ENCODE assay signal across 28 mouse cellular contexts in the genomic region with DNA sequence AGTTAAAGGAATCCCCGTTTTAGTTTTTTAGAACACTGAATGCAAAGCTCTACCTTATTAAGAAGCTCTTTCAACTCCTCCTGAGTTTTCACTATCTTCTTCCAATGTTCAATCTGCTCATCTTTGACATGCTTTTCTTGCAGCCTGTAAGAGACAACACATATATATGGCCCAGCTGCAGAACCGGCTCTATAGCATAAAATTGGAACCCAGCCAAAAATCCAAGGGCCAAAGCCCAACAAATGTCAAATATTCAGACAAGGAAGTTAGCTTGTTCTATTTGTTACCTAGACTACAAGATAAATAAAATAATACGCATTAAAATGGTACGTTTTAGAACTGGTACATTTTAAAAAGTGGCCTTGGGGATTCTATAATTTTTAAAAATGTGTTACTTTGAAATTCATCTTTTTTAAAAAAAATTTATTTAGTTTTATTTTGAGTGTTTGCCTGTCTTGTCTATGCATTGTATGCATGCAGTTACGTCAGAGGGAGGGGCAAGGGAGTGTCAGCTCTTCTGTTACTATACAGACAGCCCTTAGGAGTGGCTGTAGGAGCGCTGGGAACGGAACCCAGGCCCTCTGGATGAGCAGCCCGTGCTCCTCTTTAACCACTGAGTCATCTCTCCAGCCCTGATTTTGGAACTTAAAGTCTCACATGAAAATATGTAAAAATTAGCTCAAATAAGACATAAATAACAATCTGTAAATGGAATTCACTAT. TPM values are rescaled to one million over a fixed set of nuclear protein-coding genes. Genes with fewer than 3 reads are reported as not detected.
"Had no signal": no experiment of that assay in that cellular context is flagged by ENCODE, and none has a peak within 500 bp of the region (broad histone marks: within the 10 kb centered on the region; RNA-seq: fewer than 3 reads in every experiment).

No protein-coding gene starts in this region.

- DNase-seq: gastrocnemius, postnatal 14 days; gastrocnemius, postnatal 36 days; heart, adult 18-20 months; heart, postnatal 14 days; heart, postnatal 36 days; kidney, adult 11 months; kidney, adult 2 months; kidney, adult 9 months; kidney, postnatal 14 days; layer of hippocampus, adult 9-11 months; layer of hippocampus, postnatal 36 days; left cerebral cortex, postnatal 4 days had no signal

- H3K4me2 ChIP-seq: heart, embryonic 12.5 days; hindbrain, embryonic 12.5 days; hindbrain, embryonic 14.5 days; kidney, embryonic 15.5 days; limb, embryonic 12.5 days; limb, embryonic 15.5 days; liver, embryonic 12.5 days had no signal

- H3K9me3 ChIP-seq: heart, embryonic 10.5 days; heart, embryonic 12.5 days; hindbrain, embryonic 12.5 days; kidney, embryonic 15.5 days; limb, embryonic 12.5 days; limb, embryonic 15.5 days; liver, embryonic 12.5 days had no signal

- H3K4me1 ChIP-seq: heart, embryonic 10.5 days; heart, embryonic 12.5 days; hindbrain, embryonic 12.5 days; kidney, embryonic 15.5 days; limb, embryonic 12.5 days; limb, embryonic 15.5 days; liver, embryonic 12.5 days had no signal

- H3K4me3 ChIP-seq: heart, embryonic 10.5 days; heart, embryonic 12.5 days; hindbrain, embryonic 12.5 days; kidney, embryonic 15.5 days; limb, embryonic 12.5 days; limb, embryonic 15.5 days; liver, embryonic 12.5 days had no signal

- ATAC-seq: hindbrain, embryonic 16.5 days; inflammation-experienced regulatory T-cells, adult 6 months; liver, embryonic 12.5 days had no signal

- H3K9ac ChIP-seq: heart, embryonic 12.5 days; hindbrain, embryonic 12.5 days; hindbrain, embryonic 14.5 days; kidney, embryonic 15.5 days; limb, embryonic 12.5 days; limb, embryonic 15.5 days; liver, embryonic 12.5 days; liver, embryonic 14.5 days had no signal

- H3K27ac ChIP-seq: heart, embryonic 10.5 days; hindbrain, embryonic 12.5 days; hindbrain, embryonic 14.5 days; kidney, embryonic 15.5 days; kidney, postnatal 0 days; limb, embryonic 15.5 days; liver, embryonic 12.5 days; liver, embryonic 14.5 days had no signal

- H3K27me3 ChIP-seq: heart, embryonic 12.5 days; hindbrain, embryonic 12.5 days; kidney, embryonic 15.5 days; limb, embryonic 12.5 days; limb, embryonic 15.5 days; liver, embryonic 12.5 days had no signal

RNA-seq across cellular contexts. Expression of gene Tex46, which starts 49.8 kb away (rescaled TPM):
- polyA plus RNA-seq: heart, embryonic 10.5 days; heart, embryonic 12.5 days; heart, embryonic 14.5 days; heart, embryonic 16.5 days; hindbrain, embryonic 12.5 days; hindbrain, embryonic 14.5 days; hindbrain, embryonic 16.5 days; inflammation-experienced regulatory T-cells, adult 6 months; kidney, adult 2 months; kidney, embryonic 15.5 days; kidney, postnatal 0 days; large intestine, adult 2 months; limb, embryonic 12.5 days; limb, embryonic 15.5 days; liver, adult 2 months; liver, embryonic 12.5 days; liver, embryonic 14.5 days had no signal
